23 mouse cellular contexts compared by ENCODE assay signal in genomic region chr13:4265047-4265446, GRCm38 (mm10). TPM values are rescaled to one million over a fixed set of nuclear protein-coding genes. Genes with fewer than 3 reads are reported as not detected.
"Had no signal": no experiment of that assay in that cellular context is flagged by ENCODE, and none has a peak within 500 bp of the region (broad histone marks: within the 10 kb centered on the region; RNA-seq: fewer than 3 reads in every experiment).

No protein-coding gene starts in this region.

- H3K4me1 ChIP-seq: lung, embryonic 15.5 days; midbrain, embryonic 10.5 days; midbrain, embryonic 12.5 days; neural tube, embryonic 13.5 days; neural tube, embryonic 15.5 days had no signal

- H3K4me3 ChIP-seq: lung, embryonic 15.5 days; midbrain, embryonic 10.5 days; midbrain, embryonic 12.5 days; myocyte; neural tube, embryonic 13.5 days; neural tube, embryonic 15.5 days had no signal

- H3K36me3 ChIP-seq: lung, embryonic 15.5 days; midbrain, embryonic 10.5 days; midbrain, embryonic 12.5 days; neural tube, embryonic 13.5 days; neural tube, embryonic 15.5 days had no signal

- H3K9me3 ChIP-seq: lung, embryonic 15.5 days; midbrain, embryonic 10.5 days; midbrain, embryonic 12.5 days; neural tube, embryonic 13.5 days; neural tube, embryonic 15.5 days had no signal

- H3K4me2 ChIP-seq: lung, embryonic 15.5 days; midbrain, embryonic 12.5 days; neural tube, embryonic 13.5 days; neural tube, embryonic 15.5 days had no signal

- H3K27ac ChIP-seq: lung, embryonic 15.5 days; midbrain, embryonic 10.5 days; midbrain, embryonic 12.5 days; neural tube, embryonic 13.5 days; neural tube, embryonic 15.5 days had no signal

- ATAC-seq: lung, postnatal 0 days; midbrain, embryonic 16.5 days had no signal

- H3K27me3 ChIP-seq: lung, embryonic 15.5 days; midbrain, embryonic 12.5 days; neural tube, embryonic 13.5 days; neural tube, embryonic 15.5 days had no signal

- H3K9ac ChIP-seq: lung, embryonic 15.5 days; midbrain, embryonic 12.5 days; neural tube, embryonic 13.5 days; neural tube, embryonic 15.5 days had no signal

- DNase-seq: lung, adult 2 months; lung, postnatal 14 days; lung, postnatal 36 days; midbrain, embryonic 14.5 days; retina, postnatal 1 day; right cerebral cortex, adult 18-20 months; right cerebral cortex, postnatal 25 days; right cerebral cortex, postnatal 4 days; spleen, adult 18-20 months; thymus, adult 18-20 months; thymus, postnatal 14 days; thymus, postnatal 36 days had no signal

RNA-seq across cellular contexts. Expression of gene Akr1c12, which starts 14.2 kb away (rescaled TPM):
- total RNA-seq: megakaryocyte-erythroid progenitor cell, adult 5-6 weeks had no signal
- polyA plus RNA-seq: midbrain, embryonic 14.5 days; neural tube, embryonic 11.5 days had no signal

RNA-seq across cellular contexts. Expression of gene Akr1c19, which starts 36.5 kb away (rescaled TPM):
- total RNA-seq: megakaryocyte, adult 5-6 weeks; megakaryocyte-erythroid progenitor cell, adult 5-6 weeks had no signal
- polyA plus RNA-seq: myocyte had no signal
